Mouse (Mus musculus) left cerebral cortex, adult 9 months (tissue): ENCODE measurements at regions not wholly inside any gene's neighbourhood (a gene's known extent, or its start where the extent isn't known, plus 50 kb on each side); places are given as distances from the start of the nearest gene placed in this dataset.

ENCODE experiments used
- DNase-seq, 2 experiments: peaks; one replicate each; pipeline ENCODE4 v3.0.0; 2022; ENCODE audit warnings: low spot score in 2 of 2

DNA sequence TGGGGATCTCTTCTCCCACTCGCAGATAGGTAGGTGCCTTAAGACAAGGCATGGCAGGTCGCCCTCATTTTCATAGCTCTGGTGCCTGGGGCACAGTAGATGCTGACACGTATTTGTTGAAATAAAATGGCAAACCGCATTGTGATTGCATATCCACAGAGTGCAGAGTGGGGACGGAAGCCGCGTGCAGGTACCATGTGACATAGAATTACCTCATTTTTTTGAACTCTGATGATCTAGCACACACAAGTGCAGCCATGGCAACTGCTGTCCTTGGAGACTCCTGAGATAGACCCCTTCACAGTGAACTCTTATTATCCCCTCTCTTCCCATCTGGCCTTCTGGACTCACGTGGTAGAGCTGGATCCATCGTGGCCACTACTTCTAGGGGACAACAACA lies 262.7 kb upstream of the Gm10131 start:
- no peak for DNase-seq

DNA sequence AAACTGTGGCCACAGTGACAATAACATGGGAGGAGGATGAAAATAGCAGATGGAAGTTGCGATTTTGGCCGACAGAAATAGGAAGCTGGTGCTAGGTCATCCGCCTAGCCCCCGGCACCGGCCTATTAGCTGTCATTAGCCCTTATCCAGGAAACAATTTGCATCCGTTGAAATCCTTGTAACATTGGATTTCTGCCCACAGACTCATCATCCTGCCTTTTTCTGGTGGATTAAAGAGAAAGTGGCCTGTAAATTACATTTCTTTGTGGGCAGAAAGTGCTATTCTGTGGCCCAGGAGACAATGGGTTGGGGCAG lies 261.1 kb upstream of the Gm10131 start:
- no peak for DNase-seq

DNA sequence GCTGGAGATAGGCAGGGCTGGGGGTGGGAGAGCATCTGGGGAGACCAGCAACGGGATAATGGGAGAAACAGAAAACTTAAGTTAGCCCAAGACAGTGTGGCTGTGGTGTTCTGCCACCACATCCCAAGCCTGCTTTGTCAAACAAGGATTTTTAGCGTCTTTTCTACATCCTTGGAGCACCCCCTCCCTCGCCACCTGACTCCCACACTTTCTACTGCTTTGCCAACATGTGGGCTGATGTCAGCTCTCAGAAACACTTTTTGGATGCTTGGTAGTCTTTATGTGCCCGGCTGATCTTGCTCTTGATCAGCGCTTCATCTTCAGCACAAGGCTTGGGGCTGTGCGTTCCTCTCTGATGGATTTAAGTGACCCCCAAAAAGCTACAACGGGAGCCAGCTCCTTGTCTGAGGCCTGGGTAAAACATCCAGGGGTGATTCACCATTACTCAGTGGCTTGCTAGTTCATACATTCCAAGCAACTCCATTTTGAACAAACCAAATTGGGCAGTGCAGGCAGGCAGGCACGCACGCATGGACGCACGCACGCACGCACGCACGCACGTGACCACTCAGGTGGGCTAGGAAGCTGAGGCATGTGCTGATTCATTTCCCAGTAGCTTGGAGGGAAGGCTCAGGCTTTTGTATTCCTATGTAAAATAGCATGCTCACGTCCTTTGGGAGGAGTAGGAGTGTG lies 260.6 kb upstream of the Gm10131 start:
- peak; percentile 37 to 83 for DNase-seq

DNA sequence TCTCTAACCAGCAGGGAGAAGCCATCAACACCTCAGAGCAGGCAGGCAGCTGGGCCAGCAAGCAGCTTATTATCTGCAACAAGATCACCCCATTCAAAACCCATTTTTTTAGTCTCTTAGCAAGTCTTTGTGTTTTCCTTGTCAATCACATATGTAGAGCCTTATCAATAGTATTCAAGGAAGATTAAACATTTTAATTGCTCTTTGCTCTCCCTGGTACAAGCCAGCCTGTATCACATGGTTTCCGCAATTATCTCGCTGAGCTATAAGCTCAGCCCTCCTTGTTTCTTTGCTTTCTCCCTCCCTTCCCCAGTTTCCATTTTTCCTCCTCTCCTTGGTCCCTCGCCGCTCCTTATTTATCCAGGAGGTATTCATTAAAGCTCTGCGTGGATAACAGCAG lies 259.9 kb upstream of the Gm10131 start:
- no peak for DNase-seq

DNA sequence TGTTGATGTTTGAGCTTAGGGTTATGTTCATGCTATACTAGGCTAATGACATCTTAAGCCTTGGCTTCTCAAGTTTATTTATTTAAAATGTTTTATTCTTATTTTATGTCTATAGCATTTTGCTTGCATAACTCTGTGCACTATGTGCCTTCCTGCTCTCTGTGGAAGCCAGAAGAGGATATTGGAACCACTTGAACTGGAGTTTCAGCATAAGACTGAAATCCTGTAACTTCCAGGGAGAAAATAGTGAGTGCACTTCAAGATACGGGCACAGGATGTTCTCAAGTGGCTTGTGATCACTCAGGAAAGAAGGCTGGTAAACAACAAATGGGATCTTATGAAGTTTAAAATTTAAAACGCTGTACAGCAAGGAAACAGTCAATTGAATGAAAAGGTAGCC lies 257.0 kb upstream of the Gm10131 start:
- no peak for DNase-seq

DNA sequence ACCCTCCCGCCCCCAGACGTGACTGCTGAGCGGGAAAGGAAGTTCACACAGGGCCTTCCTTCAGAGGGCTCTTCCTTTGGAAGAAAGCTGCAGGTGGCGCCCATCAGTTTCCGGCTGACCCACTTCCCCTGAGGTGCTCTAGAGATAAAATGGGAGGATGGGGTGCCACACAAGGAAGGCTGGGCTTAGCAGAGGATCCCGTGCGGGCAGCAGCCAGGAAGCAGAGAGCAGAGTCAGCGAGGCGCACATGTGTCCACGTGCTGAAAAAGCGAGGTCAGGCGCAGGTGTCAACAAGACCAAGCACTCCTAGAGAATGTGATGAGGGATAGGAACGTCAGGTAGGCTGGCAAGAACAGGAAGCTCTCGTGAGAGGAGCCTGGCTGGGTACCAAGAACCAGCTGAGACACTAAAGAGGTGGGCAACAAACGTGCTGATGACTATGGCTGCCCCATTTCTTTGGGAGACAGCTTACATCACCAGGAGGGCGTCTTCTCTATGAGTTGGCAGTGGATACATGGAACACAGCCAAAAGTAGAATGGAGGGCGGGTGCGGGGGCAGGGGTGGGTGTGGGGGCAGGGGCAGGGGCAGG lies 253.0 kb upstream of the Gm10131 start:
- DNase-seq = no peak

DNA sequence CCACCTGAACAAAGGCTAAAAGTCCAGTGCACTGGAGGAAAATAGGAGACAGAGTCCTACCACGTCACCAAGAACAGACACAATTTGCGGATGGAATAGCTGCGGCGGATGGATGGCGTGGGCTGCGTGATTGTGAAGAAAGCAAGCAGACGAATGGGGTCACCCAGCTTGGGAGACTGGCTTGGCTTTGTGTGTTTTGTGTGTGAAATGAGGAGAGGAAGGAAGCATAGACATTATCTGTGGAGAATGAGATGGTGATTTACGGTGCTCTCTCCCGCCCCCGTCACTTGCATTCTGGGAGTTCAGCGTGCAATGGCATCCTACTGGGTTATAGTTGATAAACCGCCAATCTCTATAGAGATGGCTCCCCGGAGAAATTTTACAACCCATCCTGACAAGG lies 252.1 kb upstream of the Gm10131 start:
- no peak for DNase-seq

DNA sequence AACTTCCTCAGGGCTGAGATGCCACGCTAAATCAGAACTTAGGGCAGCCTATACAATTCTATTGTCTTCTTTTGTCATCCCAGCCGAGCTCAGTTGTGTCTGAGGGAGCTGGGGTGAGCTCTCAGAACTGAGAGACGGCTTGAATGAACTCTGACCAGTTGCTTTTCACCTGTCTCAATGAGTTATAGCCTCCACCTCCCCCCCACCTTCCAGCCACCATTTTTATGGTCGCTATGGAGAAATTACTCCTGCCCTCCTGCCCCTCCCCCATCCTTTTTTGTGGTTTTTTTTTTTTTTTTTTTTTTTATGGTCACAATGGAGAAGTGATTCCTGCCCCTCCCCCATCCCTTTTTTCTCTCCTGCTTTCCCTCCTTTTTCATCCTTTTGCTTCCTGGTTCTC lies 251.6 kb upstream of the Gm10131 start:
- DNase-seq = no peak

DNA sequence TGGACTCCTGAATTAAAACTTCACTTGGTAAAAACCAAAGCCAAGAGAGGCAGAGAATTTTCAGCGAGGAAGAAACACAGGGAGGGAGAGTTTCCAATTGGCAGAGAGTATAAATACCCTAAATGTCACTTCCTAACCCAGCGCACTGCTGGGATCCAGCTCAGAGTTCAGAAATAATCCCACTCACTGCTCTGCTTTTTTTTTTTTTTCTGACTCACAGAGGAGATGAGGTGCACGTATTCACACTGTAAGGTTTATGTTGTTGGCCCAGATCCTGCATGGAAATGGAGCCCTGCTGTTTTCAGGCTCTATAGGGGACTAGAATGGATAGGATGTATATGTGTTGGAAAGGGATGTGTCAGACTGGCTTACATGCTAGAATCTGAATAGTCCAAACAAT lies 249.8 kb upstream of the Gm10131 start:
- peak in 1 of 2 experiments; percentile 39 for DNase-seq

DNA sequence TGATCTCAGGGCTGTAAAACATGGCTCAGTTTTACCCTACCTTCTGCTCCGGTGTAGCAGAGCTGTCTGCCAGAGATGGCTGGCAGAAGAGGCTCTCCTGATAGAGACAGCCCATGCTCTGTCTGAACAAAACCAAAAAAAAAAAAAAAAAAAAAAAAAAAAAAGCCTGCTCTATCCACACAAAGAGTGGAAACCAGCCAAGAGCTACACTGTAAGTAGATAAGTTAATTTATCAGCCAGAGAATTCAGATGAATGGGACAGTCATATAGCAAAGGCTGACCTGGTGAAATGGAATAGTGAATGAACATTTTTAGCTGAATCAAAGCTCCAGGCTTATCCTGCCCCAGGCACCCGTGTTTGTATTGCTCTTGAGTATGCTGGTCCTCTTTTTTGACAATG lies 248.2 kb upstream of the Gm10131 start:
- no peak for DNase-seq

DNA sequence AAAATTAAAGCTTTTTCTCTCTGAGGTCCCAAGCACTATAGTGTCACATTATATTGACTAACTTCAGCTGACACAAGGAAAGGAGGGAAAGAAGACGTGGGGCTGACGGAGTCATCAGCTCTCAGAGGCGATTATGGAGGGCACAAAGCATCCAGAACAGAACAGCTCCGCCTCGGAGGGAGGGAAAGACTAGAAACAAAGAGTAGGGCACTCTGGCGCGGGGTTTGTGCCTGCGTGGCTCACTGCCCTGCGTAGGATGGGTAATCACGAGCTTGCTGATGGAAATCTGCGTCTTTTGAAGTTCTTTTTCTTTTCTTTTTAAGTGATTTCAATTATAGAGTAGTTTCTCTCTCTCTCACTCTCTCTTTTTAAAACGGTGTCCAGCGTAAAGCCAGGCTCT lies 243.5 kb upstream of the Gm10131 start:
- DNase-seq = no peak

DNA sequence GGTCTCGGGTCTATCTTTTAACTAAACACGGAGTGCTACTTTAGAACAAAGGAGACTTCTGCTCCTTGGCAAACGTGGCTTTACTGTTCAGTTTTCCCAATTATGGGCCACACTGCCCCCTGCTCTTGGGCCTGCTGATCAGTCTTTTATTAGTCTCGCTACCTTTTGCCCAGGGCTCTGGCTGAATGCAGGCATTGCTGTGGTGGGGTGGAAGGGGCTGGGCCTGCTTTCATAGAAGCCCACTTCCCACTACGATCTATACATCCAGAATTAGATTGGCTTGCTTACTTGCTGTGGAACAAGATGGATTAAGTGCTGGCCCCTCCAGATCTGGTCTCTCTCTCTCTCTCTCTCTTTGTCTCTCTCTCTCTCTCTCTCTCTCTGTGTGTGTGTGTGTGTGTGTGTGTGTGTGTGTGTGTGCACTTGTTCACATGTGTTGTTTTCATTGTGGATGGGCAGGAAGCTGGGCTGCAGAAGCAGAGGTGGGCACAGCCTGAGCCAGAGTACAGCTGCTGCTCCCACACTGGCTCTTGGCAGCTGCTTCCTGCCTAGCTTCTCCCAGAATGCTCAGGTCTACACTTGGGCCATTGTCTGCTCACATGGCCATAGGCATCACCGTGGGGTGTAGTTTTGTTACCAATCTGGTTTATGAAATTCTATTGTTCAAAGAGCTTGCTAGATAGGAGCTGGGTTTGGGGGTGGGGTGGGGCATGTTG lies 241.8 kb upstream of the Gm10131 start:
- no peak for DNase-seq

DNA sequence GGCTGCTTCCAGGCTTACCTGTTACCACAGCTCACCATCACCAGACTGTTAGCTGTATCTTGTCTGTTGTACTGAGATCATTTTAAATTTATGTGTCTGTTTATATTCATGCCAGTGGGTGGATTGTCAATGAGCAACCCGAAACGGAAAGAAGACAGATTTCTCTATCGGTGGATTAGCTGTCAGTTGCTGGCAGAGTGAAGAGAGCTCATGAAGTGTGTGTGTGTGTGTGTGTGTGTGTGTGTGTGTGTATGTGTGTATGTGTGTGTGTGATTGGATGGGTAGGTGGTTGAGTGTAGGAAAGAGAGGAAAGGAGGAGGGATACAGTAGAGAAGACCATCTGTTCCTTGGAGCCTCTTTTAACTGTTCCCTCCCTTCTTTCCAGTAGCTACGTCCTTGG lies 223.3 kb upstream of the Gm10131 start:
- peak in 1 of 2 experiments; percentile 57 for DNase-seq

DNA sequence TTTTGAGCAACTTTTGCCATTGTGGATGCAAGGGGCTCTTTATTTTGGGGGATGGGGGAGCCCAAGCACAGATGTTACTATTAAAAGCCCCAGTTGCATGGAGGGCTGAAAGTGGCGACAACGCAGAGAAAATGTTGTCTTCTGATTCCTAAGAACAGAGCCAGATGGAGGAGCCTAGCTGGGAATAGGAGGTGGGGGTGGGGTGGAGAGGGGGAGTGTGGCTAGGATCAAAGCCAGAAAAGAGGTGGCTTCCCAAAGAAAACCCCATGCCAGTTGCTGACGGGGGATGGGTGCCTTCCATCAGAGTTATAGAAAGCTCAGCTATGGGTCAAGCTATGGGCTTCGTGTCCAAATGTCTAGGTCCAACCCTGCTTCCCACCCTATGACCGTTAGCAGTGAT lies 220.1 kb upstream of the Gm10131 start:
- DNase-seq = no peak

DNA sequence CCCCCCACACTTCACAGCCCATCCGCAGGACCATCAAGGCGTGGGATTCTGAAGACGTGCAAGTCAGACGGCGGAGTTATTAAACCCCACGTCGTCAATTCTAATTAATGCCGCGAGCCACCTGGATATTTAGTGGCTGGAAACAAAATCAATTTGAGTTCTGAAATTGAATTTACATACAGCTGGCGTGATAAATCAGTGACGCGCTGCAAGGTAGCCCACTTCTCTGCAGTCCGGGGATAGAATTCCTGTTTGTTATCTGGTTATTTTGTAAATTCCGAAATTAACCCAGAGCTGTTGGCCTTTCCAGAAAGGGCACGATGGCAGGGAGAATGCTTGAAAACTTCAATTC lies 215.1 kb upstream of the Gm10131 start:
- DNase-seq = no peak

DNA sequence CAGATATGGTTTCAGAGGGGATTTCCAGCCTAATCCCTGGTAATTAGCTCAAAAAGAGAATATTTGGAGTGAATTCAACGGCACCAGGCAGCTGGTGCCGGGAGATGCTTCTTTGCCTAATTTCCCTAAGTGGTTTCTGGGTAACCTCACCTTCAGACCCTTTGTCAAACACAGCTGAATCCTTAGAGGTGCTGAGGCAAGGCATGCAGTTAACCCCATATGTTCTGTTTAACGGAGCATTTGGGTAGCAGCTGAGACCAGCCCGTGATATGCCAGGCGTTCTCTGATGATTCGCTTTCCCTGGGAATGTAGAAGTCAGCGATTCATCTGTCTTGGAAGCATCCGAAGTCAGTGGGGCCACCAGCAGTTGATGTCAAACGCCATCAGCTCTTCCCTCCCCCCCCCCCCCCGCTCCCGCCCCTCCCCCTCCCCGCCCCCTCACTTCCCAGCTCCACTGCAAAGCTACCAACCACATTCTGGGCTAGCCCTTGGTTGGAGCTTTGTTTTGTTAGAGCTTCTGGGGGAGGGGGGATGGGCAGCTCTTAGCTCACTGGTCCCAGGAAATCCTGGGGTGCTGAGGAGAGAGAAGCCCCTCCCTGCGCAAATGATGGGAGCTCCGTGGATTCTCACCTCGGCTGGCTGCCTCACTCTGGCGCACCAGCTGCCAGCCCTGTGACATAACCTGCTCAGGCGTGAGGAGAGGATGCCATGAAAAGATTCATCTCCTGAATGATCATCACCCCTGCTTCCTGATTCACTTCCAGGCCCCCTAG lies 214.5 kb upstream of the Gm10131 start:
- DNase-seq = peak in 1 of 2 experiments; percentile 24

DNA sequence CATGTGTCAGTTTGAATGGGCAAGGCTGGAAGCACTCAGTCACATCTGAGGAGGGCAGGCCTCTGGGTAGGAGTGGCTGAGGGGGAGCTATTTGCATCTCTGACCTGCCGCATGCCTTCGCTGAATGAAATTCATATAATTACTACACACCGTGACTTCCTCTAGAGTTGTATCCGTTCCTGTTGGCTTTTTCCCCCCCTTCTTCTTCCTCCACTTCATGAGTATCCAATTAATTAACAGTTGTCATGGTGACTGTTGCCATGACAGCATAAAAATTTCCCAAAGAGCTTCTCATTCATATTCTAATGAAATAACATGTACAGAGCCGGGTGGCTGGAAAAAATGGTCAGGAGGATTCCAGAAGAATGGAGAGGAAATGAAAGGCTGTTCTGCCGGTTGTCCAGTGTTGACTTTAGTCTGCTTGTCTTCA lies 208.6 kb upstream of the Gm10131 start:
- peak; percentile 71 to 75 for DNase-seq

DNA sequence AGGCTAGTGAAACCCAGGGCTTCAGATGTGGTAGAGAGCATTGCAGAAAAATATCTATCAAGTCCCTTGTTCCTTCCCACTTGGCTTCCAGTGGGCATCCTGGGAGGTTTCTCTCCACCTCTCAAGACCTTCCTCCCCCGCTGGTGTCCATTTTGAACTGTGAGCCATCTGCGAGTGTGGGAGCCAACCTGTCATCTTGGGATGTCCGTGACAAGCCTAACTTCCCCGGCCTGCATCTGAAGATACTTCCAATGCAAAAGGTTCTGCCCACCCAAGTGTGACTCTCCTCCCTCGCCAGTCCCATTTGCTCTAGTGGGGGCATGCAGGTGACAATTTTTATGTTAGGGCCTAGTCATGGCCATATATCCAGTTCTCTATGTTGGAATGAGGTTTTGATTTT lies 208.2 kb upstream of the Gm10131 start:
- DNase-seq = no peak

DNA sequence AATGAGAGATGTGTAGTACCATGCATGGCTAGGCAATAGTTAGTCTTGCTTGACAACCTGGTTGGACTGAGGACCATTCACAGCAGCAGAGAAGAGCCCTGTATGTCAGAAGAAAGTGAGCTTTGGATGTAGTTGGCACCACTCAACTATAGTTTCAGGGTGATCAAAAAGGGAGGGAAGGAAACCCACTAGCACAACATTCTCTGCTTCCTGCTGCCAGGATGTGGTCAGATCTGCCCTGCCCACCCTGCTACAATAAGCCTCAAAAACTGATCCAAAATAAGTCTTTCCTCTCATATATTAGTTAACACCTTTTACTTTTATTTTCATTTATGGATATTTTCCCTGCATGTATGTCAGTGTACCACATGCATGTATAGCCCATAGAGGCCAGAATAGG lies 203.7 kb upstream of the Gm10131 start:
- DNase-seq = no peak

DNA sequence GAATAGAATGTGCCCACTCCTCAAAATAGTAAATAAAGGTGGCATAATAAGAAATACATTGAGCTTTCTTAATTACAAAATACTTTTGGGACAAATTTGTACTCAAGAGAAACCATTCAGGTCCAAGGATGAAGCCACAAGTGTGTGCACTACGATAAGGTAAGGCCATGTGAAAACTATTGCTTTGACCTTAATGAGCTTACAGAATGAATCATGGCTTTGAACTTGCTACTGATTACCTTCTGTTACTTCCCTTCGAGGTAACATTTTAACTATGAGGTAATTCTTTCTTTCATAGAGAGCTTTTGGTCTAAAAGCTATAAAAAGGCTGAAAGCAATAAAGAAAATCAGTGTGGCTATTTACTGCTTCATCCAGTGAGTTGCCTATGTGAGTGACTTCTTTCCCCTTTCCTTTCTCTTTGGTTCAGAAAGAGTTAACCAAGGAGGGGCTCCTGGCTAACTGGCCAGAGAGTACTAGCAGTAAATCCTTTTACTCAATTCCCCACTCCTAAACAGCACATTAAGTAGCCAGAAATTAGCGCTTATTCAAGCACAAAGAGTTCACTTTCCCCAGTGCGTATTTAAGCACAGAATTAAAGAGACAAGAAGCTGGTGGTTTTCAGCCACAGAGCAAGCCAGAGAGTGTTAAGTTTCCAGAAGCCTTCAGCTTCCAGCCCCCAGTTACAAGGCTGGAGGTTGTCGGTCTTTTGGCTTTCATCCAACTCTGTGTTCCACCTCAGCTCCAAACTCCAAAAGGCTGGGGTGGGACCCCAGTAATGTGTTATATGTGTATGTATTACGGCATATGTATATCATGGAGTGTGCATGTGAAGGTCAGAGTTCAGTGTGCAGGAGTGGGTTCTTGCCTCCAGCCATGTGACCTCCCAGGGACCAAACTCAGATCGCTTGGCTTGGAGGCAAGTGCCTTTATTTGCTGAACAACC lies 194.3 kb upstream of the Gm10131 start:
- DNase-seq = no peak

DNA sequence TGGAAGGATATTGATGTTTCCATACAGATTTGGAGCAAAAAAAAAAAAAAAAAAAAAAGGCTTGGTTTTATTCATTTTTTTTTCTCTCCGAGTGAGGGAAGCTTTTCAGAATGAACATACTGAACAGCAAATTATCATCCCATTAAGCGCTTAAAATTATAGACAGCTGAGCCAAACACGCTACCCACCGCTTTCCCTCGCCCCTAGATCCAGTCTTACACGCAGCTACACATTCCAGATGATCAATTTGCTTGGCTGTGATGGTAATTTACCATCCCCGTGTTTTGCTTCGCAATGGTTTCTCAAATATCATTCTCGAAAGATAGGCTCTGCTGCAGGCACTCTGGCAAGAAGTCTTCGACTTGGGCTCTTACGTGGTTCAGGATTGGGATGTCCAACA lies 192.3 kb upstream of the Gm10131 start:
- no peak for DNase-seq
